Mouse (Mus musculus): ENCODE measurements around the gene Dnah9.

The Dnah9 gene

GRCm38 (mm10) chr11:65795896-65796295 lies 372.5 kb downstream of the Dnah9 start:
- no peak for DNase-seq (ENCODE audit: low read depth, low spot score)

GRCm38 (mm10) chr11:65794428-65795219 lies 373.7 kb downstream of the Dnah9 start:
- peak; percentile 60 for DNase-seq (ENCODE audit: low read depth, low spot score)

DNA sequence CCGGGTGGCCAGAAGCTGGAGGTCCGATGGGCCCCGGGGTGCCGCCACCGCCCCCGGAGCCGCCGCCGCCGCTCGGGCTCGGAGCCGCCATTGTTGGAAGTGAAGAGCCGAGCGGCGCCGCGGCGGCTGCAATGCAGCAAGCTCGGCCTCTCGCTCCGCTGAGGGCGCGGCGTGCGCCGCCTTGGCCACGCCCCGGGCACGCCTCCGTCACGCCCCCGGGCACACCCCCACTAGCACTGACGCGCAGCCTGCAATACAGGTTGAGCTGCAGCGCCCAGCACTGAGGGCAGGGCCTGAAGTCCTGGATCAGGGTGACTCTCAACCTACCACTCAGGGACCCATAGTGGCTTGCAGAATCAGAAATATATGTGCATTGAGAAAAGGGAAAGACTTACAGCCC lies 380.2 kb downstream of the Dnah9 start, which contains the start of gene Map2k4:
Map2k4 (minus strand) TSS at position 144 of the 400 bp plus-strand sequence.
- DNase-seq (ENCODE audit: low read depth, low spot score) = peak; percentile 85

DNA sequence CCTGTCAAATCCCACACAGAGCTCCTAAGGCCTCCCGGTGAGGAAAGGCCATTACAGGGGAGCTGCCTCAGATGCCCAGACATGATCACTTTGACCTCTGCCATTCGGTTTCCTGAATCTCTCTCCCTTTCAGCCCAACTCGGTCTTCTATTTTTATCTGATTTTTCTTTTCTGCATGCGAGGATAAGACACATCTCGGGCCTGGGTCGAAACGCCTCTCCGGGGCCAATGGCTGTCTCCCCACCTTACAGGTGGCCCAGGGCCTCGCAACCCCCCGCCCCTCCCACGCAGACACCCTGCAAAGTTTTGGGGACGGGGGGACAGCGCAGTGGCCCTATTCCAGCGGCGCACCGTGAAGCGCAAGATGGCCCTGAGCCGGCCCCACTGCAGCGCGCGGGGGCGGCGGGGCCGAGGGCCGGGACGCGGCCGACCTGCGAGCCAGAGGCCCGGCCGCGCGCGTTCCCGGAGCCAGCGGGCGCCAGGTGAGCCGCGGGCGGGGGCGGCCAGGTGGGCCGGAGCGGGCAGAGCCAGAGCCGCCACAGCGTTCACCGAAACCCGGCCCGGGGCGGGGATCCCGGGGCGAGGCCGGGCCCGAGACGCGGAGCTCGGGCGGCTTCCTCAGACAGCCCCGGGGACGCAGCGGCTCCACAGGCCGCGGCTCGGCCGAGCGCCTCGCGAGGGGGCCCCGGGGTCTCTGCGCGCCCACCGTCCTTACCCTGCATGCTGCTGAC lies 380.8 kb downstream of the Dnah9 start:
- DNase-seq (ENCODE audit: low read depth, low spot score) = peak; percentile 33

DNA sequence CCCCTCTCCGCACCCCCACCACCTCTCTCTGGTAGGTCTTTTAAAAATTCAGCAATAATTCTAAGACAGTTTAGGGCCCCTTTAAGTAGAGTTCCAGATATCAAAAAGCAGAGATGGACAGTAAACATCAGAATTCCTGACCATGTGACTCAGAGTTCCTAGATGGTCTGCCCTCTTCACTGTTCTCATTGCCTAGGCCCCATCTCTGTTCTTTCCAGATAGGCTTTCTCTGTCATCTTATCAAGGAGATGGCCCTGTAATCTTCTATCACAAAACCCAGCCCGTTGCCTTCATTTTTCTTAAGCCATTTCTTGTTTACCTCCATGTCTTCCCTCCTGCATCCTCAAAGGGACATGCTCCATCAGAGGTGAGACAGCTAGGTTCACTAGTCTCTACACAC lies 382.2 kb downstream of the Dnah9 start:
- peak; percentile 16 for DNase-seq (ENCODE audit: low read depth, low spot score)

DNA sequence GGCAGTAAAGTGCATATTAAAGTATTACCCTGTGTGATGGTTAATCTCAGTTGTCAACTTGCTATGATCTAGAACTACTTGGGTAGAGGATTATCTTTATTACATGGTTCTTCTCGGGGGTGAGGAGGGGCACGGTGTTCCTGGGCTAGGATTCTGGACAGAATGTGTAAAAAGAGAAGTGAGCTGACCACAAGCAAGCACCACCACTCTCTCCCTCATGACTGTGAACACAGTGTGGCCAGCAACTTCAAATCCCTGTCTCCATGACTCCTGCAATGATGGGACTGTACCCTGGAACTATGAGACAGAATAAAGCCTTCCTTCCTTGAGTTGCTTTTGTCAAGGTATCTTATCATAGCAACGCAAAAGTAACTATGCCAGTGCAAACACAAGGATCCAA lies 386.8 kb downstream of the Dnah9 start:
- DNase-seq (ENCODE audit: low read depth, low spot score) = no peak
